Mouse (Mus musculus): Measurements from ENCODE around the gene Sgms1. TPM values are rescaled to one million over a fixed set of nuclear protein-coding genes. Genes with fewer than 3 reads are reported as not detected.
A peak's percentile ranks its signal among the peaks of the same experiment; 100 is the strongest.

The Sgms1 gene
- total RNA-seq, 1 experiment from 2014 or later = 87.0 TPM

- no peak for DNase-seq
Observed at GRCm38 (mm10) chr19:32269141-32269843, 120.2 kb downstream of the Sgms1 start.

GRCm38 (mm10) chr19:32268562-32268961, 121.0 kb downstream of the Sgms1 start:
- no peak for DNase-seq

GRCm38 (mm10) chr19:32266385-32267252, 122.9 kb downstream of the Sgms1 start:
- no peak for DNase-seq

- DNase-seq = no peak
Observed at GRCm38 (mm10) chr19:32263753-32264152, 125.8 kb downstream of the Sgms1 start.

GRCm38 (mm10) chr19:32262805-32263572, 126.5 kb downstream of the Sgms1 start:
- DNase-seq = no peak

GRCm38 (mm10) chr19:32260869-32261688, 128.4 kb downstream of the Sgms1 start:
- peak; percentile 39 for DNase-seq

GRCm38 (mm10) chr19:32259830-32260229, 129.7 kb downstream of the Sgms1 start:
- no peak for DNase-seq

GRCm38 (mm10) chr19:32259048-32259447, 130.5 kb downstream of the Sgms1 start:
- no peak for DNase-seq

GRCm38 (mm10) chr19:32258146-32258545, 131.4 kb downstream of the Sgms1 start:
- no peak for DNase-seq

- no peak for DNase-seq
Observed at GRCm38 (mm10) chr19:32257616-32258015, 131.9 kb downstream of the Sgms1 start.

GRCm38 (mm10) chr19:32256706-32257415, 132.7 kb downstream of the Sgms1 start:
- DNase-seq = no peak

- no peak for DNase-seq
Observed at GRCm38 (mm10) chr19:32255429-32256185, 133.9 kb downstream of the Sgms1 start.

GRCm38 (mm10) chr19:32254739-32255344, 134.7 kb downstream of the Sgms1 start:
- no peak for DNase-seq

- no peak for DNase-seq
Observed at GRCm38 (mm10) chr19:32254204-32254603, 135.3 kb downstream of the Sgms1 start.

GRCm38 (mm10) chr19:32252987-32253386, 136.5 kb downstream of the Sgms1 start:
- no peak for DNase-seq

GRCm38 (mm10) chr19:32252451-32252850, 137.1 kb downstream of the Sgms1 start:
- DNase-seq = no peak

GRCm38 (mm10) chr19:32249181-32250130, 140.1 kb downstream of the Sgms1 start:
- no peak for DNase-seq

GRCm38 (mm10) chr19:32244881-32245280, 144.6 kb downstream of the Sgms1 start:
- DNase-seq = no peak

- DNase-seq = no peak
Observed at GRCm38 (mm10) chr19:32243246-32243645, 146.3 kb downstream of the Sgms1 start.

Data from adrenal gland, postnatal 25 days (tissue).